Mouse (Mus musculus) cerebellum, adult (tissue): ENCODE results near the gene Slc39a9.
A peak's percentile ranks its signal among the peaks of the same experiment; 100 is the strongest.

ENCODE experiments used
- ATAC-seq: cut with Nextera tagmentation; 2 replicates; pipeline ENCODE4 v1.9.2; 2017; ENCODE audit warnings: mild to moderate bottlenecking, moderate library complexity, mixed read lengths; ENCODE audit not compliant: insufficient number of reproducible peaks, low FRiP score, low TSS enrichment

Slc39a9 gene

DNA sequence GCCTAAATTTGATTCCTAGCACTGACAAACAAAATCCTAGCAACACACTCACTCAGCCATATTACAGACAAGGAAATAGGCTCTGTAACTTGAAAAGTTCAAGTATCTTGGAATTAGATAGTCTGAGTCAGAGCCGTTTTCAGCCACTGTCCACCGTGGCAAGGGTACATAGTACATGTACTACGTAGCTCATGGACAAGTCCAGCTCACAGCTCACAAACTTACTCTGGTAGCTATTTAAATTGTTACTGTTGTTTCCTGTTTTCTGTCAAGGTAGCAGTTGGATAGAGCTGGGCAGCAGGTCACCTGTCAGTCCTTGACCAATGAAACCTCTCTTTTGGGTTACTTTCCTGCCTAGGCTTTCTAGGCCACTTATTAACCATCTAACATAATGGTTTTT, 2.7 kb downstream of the Slc39a9 start:
- no peak for ATAC-seq

DNA sequence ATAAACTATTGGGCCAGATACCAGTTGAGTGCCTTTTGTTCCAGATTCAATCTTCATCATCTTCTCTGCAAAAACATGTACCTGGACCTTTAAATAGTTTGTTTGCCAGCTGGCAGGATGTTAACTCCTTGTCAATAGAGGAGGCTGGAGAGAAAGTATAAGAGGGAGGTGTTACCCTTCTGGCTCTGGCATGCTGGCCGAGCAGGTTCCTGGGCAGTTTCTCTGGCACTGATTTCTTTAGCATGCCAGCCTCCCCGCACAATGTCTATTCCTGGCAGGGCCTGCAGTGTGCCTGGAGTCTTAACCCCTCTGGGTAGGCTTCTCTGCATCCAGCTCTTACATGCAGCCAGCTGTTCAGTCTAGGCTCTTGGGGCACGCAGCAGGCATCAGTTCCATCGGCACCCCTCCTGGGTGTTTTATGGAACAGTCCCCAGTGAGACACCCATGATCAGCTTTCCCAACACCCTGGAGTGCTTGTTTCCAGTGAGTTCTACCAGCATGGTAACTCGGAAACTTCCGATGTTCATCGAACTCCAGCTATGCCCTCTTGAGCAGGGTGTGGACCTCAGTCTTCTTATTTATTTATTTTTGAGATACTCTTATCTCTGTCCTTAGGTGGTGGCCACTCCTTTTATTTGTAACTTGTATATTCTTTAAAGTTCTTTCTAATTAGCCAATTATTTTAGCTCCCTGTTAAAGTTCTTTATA, 10.4 kb downstream of the Slc39a9 start:
- peak; percentile 49; the same call in 1 of the 2 replicates for ATAC-seq

DNA sequence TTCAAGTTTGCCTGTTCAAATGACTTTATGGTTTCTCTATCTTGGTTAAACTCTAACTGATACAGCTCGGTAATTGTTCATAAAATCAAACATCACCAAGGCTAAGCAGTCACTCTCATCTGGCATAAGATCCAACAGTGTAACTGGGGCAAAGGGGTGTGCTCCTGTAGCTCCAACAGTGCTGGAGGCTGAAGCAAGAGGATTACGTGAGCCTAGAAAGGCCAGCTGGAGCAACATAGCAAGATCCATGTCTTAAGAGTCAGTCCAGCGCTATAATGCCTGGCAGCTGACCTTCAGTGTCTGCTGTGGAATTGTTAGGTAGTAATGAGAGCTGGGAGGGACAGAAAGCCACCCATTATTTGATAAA, 11.0 kb downstream of the Slc39a9 start:
- no peak for ATAC-seq

DNA sequence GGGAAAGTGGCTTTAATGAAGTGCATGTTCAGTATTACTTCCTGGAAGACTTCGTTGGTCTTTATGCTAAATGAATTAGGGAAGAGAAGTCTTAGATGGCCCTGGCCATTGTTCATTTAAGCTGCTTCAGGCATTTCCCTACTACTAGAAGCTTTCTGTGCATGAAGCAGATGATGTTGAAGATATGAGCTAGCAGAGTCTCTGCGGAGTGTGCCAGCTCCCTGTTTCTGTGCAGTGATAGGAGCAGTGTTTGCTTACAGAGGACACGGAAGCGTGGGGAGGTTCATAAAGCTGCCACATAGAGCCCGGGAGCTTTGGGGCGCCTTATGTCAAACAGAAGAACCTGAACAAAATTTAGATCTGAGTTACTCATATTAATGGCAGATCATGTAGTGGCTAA, 15.0 kb downstream of the Slc39a9 start:
- ATAC-seq: no peak

DNA sequence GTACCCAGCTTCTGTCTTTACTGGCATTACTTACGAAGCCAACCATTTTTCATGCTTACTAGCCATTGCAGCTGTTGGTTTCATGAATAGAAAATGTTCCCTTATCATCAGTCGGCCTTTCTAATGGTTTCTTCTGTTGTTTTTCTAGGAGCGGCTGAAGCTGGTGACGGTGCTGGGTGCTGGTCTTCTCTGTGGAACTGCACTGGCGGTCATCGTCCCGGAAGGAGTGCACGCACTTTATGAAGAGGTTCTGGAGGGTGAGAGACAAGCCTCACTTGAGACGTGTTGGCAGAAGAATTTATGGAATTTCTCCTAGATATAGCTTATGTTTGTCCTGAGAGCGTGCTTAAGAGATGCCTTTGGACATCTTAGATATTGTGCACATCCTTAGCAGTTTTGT, 18.6 kb downstream of the Slc39a9 start:
- no peak for ATAC-seq

DNA sequence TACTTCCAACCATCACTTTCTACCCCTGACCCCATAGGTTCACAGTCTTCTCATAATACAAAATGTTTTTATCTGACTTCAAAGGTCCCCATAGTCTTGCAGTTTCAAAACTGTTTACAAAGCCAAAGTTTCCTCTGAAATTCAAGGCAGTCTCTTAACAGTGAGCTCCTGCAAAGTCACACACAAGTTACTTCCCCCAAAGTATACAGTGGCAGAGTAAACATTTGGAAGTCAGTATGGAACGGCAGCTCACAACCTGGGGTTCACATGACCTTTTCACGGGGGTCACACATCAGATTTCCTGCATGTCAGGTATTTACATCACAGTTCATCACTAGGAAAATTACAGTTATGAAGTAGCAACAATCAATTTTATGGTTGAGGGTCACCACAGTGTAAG, 20.3 kb downstream of the Slc39a9 start:
- ATAC-seq: no peak

DNA sequence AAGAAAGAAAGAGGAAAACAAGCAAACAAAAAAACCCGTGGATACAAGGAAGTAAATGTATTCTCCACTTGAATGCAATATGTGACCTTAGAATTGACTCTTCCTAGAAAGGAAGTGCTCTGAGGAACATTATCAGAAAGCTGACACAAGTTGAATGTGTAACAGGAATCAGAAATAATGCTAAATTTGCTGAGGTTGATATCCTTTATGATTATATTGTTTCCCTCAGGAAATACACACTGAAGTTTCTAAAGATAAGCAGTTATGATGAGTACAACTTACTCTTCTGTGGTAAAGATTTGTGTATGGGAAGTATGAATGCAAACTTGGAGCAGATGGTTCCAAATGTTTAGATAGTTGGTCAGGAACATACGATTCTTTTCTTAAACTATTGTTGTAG, 24.7 kb downstream of the Slc39a9 start:
- no peak for ATAC-seq

DNA sequence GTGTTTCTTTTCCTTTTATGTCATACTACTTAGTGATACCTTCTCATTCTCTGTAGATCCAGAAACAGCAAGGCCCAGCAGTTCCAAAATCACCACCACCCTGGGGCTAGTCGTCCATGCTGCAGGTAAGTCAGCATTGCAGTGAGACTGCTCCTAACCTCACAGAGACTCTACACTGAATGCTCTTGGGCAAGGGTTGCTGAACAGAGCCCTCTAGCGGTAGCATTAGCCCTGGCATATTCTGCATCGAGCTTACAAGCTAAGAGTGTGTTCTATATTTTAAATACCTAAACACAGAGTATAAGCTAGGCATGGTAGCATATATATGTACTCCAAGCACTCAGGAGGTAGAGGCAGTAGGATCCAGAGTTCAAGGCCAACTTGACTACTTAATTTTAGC, 29.5 kb downstream of the Slc39a9 start:
- peak; percentile 61 for ATAC-seq

DNA sequence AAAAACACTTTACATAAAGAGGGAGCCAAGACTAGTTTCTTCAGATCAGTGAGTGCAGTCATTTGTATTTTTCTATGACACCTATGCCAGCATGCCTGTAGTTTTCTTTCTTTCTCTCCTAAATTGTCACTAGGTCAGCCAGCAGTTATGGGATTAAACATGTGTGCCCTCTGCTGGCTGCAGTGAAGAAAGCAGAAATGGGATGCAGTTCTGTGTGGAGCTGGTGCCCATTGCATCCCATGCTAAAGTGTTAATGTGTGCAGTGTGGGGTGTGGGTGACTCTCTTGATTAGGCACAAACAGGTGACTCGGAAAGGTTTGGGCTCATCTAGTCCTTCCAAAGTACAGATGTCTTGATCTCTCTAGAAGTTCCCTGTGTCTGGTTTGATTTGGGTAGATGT, 37.7 kb downstream of the Slc39a9 start:
- no peak for ATAC-seq

DNA sequence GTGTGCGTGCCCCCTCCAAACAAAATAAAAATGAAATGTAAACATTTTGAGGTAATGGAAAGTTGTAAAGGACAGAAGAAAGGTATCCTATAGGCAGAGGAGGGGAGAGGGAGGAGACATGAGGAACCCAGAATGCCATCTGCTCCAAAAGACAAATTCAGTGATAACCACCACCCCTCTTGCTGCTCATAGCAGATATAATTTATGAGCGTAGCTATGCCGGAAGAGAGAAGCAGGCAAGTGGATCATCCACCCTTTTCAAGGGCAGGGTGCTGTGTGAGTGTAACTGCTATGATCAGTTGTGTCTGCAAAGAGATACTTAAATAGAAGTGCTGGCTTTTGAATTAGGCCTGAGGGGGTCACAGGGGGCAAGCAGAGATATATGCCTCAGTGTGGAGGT, 39.9 kb downstream of the Slc39a9 start:
- ATAC-seq: no peak

DNA sequence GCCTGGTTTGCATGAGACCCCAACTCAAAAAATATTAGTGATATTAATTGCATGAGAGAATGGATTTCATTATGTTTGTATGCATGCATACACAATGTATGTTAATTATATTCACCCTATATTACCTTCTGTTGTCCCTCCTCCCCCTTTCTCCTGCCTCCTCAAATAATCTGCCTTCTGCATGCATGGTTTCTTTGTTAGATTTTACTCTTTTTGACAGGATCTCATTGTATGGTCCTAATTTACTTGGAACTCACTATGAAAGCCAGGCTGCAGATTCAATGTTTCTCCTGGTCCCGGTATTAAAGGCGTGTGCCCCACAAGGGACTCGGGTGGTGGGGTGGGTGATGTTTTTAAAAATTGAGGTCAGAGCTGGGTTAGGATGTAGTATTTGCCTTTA, 40.6 kb downstream of the Slc39a9 start:
- no peak for ATAC-seq

DNA sequence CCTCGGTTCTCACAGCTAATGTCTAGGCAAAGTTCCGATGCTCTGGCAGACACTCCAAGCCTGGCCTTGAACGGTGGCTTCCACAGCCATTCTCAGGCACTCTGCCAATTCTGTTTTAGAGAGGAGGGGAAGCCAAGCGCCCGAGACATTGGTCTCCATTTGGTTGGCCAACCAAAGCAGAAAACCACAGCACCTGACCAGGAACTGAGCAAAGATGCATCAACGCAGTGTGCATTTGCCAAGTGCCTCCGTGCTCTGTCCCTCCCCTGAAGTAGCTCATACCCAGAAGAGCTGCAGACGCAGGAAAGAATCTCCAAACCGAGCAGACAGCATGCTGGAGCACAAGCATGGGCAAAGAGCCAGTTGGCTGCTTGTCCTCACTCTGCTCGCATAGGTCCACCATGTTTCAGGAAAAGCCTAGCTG, 44.1 kb downstream of the Slc39a9 start:
- ATAC-seq: 0 out of 2 replicates have a peak, but pooled peaks have one; percentile 54

DNA sequence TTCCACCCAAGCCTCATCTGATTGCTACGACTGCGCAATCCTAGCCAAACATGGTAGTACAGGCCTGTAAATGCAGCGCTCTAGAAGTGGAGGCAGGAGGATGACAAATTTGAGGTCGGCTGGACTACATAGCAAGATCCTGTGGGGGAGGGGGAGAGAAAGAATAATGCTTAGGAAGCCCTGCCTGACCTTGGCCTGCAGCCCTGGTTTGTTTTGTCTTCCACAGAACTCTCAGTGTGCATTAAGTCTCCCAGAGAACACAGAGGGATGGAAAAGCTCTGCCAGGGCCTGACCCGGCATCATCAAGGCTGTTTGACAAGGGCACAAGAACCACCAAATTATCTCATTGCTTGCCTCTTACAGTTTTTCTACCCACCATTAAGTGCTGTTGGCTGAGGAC, 46.0 kb downstream of the Slc39a9 start:
- no peak for ATAC-seq

DNA sequence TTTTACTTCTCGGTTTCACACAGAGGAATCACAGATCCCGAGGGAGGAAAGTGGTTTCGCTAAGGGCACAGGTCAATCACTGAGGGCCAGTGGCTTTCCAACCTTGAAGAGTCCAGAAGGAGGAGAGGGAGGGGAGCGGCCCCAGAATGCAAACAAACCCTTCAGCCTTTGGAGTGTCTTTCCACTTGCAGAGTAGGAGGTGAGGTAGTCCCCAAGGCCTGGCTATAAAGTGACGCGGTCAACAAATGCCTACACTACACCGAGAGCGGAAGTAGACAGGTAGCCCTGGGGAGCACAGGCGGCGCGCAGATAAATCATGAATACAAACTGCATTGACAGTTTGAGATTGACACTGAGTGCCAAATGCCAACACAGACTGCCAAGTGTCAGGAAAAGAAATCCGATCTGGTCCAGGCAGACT, 48.0 kb downstream of the Slc39a9 start:
- no peak for ATAC-seq

DNA sequence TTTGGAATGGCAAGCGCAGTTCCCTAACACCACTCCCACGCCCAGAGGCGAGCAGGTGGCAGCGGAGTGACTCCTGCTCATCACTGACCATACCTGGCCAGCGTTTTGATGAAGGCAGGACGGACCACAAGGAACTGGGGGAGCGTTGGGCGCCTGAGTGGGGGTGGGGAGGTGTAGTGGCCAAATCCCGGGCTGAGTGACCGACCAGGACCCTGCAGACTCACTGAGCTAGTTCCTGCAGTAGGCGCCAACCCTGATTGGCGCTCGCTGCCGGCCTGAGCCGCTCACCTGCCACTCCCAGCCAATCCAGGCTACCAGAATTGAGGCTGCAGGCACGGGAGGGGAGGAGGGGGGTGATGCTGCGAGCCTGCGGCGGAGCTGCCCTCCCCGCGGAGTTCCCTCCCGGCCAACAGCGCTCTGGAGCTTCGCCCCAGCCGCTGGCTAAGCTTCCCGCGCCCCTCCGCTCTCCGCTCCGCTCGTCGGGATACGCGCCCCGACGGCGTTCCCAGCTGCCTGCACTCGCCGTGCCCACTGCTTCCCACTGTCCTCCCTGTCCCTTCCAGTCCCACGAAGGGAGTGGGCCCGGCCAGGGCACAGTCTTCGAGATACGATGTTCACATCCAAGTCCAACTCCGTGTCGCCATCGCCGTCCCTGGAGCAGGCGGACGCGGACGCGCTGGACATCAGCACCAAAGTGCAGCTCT, 48.7 kb downstream of the Slc39a9 start, which contains the start of gene Plekhd1:
TSS of gene Plekhd1 (plus strand) at position 323 of the 704 bp plus-strand sequence.
- peak; percentile 67; the same call in 1 of the 2 replicates for ATAC-seq

DNA sequence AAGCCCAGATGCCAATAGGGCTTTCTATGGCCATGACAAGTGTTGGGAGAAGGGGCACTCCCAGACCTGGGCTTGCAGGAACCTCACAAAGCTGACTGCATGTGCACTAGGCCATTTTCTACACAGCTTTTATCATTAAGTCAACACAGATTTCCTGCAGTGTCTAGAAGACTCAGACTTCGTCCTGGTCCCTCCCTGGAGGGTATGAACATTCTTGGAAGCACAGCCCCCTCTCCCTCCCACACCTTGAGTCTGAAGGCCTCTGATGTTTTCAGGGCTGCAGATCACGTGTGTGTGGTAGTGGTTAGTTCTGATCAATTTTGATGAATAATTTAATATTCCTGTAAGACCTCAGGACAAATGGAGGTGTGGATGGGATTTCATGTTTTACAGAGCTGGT, 50.0 kb downstream of the Slc39a9 start:
- ATAC-seq: no peak

DNA sequence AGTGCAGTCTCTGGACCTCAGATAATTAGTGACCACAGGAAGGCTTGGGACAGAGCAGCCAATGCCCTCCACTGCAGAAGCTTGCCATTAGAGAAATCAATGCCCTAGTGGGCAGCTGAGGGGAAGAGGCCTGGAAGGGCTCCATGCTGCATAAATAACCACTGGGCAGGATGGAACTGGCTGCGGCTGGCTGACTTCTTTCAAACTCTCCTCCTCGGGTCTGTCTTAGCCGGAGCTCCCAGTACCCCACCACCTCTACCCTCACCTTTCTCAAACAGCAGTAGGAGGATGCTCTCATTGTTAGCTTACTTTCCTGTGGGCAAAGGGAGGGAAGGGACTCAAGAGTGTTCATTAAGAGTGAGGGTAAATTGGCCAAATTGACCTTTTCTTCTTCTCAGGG, 51.3 kb downstream of the Slc39a9 start:
- ATAC-seq: no peak

DNA sequence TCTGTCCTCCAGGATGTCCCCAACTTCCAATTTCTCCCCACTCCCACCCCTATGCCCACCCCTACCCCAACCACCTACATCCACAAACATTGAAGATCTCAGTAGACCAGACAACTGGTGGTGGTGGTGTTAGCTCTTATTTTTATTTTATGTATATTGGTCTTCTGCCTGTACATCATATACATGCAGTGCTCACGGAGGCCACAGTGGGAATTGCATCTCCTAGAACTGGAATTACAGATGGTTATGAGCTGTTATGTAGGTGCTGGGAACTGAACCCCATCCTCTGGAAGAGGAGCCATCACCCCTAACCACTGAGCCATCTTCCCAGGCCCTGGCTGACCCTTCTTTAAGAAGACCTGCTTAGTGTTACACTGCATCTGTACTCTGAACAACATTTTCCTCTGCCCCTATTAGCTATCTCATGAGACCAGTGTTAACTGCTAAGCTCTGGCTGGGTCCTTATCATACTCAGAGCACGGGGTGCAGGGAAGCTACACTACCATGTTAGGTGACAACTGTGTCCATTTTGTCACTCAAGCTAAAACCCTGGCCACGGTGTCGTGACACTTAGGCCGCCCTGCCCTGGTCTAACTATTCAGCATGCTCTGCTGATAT, 55.0 kb downstream of the Slc39a9 start:
- ATAC-seq: no peak

DNA sequence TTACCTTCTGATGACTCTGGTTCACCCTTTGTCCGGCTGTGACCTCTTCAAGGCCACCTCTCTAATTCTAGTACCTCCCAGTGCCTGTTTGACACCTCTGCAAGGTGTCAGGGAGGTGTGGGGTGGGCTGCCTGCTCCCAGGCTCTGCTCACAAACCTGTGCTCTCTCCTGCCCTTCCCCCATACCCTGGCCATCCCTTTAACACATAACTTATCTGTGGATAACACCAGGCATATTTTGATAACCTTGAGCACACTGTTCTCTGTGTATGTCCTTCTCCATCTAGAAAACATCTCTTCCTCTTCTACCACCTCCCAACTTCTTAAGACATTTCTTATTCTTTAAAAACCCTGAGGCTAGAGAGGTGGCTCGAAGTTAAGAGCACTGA, 55.5 kb downstream of the Slc39a9 start:
- ATAC-seq: no peak

DNA sequence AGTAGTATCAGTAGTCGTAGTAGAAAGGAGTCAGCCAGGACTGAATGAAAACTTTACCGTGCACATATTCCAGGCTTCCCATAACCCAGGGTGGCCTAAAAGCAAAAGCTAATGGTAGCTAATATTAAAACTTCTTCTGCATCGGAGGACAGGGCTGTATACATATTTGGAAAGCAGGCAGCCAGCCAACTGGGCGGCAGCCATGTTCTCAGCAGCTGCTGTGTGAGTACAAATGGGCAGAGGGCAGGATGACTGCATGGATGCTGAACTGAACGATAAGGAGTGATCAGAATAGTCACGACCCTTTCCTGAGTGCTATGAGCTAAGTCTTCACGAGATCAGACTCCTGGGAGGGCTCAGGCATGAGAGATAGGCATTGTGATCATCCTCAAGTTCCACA, 57.6 kb downstream of the Slc39a9 start:
- no peak for ATAC-seq

DNA sequence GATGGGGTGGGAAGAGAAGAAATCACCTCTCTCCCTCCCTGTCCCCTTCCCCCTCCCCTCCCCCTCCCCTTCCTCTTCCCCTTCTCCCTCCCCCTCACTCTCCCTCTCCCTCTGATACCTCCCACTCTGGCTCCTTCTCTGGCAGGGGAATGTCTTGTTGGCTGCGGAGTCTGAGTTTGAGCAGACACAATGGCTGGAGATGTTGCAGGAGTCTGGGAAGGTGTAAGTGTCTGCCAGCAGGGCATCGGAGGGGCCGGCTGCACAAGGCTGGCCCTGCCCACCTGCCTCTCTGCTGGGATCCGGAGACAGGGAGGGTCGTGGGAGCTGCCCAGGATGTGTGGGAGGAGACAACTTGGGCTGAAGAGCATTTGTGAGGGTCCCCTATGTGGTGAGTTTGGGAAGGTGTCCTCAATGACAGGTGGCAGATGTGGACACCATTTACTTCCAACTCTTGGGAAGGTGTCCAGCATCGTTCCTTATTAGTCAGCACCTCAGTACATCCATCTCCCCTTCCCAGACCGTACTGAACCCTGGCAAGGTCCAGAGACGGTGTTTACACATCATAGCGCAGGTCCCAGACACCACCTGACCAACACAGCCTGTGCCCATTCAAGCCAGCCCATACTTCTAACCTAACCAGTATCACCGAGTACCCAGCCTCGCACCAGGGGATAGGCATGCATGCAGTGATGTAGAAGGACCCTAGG, 62.7 kb downstream of the Slc39a9 start:
- peak; percentile 46 for ATAC-seq
